Comparison of ENCODE assay signal across 26 mouse cellular contexts in genomic region chr2:15347946-15348345, GRCm38 (mm10).
DNase-seq lines count a peak whose midpoint lies in the region; ATAC-seq and TF ChIP-seq lines count a peak whose summit lies in the region.
"Had no signal": no experiment of that assay in that cellular context is flagged by ENCODE, and none has a peak within 500 bp of the region (broad histone marks: within the 10 kb centered on the region; RNA-seq: fewer than 3 reads in every experiment).

No protein-coding gene starts in this region.

- no peak overlapping the region for H3K27ac ChIP-seq in liver, embryonic 13.5 days
- H3K27ac ChIP-seq in CH12.LX (ENCODE audit: insufficient read depth, low read depth) (no peak overlapping the region), MEL (ENCODE audit: control insufficient read depth, low read depth, low read length) (no peak overlapping the region)
- no peak overlapping the region for H3K27ac ChIP-seq in heart, embryonic 11.5 days (ENCODE audit: low read depth, low read length)
- H3K27ac ChIP-seq in lung, postnatal 0 days (ENCODE audit: low read length), result no peak overlapping the region
- H3K27ac ChIP-seq: embryonic facial prominence, embryonic 13.5 days; embryonic facial prominence, embryonic 15.5 days; forebrain, embryonic 10.5 days; forebrain, embryonic 12.5 days had no signal

- peak; percentile 68 for ATAC-seq in liver, embryonic 13.5 days (ENCODE audit: low read depth)
- ATAC-seq in heart, embryonic 11.5 days (replicated peaks; ENCODE audit: insufficient number of reproducible peaks, low FRiP score, low TSS enrichment), result no peak
- no peak for ATAC-seq in lung, postnatal 0 days
- ATAC-seq: CD4-positive, CD25-positive, alpha-beta regulatory T cell, adult 4 months; forebrain, embryonic 14.5 days; forebrain, embryonic 16.5 days had no signal

- dilution Hi-C loops in CH12.LX (cut with MboI; ENCODE audit: extremely low pct_ligation_motif_present, extremely low pct_unique_long_range_greater_than_20kb, low sequenced_read_pairs), result no loop called here

- no peaks in the 10 kb centered on the region for H3K4me1 ChIP-seq in liver, embryonic 13.5 days (replicated peaks)
- H3K4me1 ChIP-seq in CH12.LX (ENCODE audit: control insufficient read depth in 1 of 2, insufficient read depth in 2 of 2) (peaks cover 0 to 9% of the 10 kb centered on the region in 2 experiments; a peak in 2 of 4 replicates), MEL (ENCODE audit: control insufficient read depth in 1 of 2, insufficient read depth in 2 of 2, low read length in 2 of 2) (peaks cover 0 to 3% of the 10 kb centered on the region in 2 experiments; a peak in 3 of 4 replicates)
- no peaks in the 10 kb centered on the region for H3K4me1 ChIP-seq in heart, embryonic 11.5 days (ENCODE audit: control insufficient read depth, insufficient read depth, low read length)
- no peaks in the 10 kb centered on the region for H3K4me1 ChIP-seq in lung, postnatal 0 days (ENCODE audit: insufficient read depth, low read depth, low read length)
- H3K4me1 ChIP-seq: embryonic facial prominence, embryonic 13.5 days; embryonic facial prominence, embryonic 15.5 days; forebrain, embryonic 10.5 days; forebrain, embryonic 12.5 days had no signal

- in situ Hi-C loops in CH12.LX (cut with MboI; ENCODE audit: low pct_ligation_motif_present, low pct_unique_long_range_greater_than_20kb, low sequenced_read_pairs), result no loop called here

- no peak for TF ChIP-seq POLR2A in CH12.LX (IDR thresholded peaks at IDR 0.05; ENCODE audit: low read depth, low read length)
- TF ChIP-seq POLR2A in MEL (IDR thresholded peaks at IDR 0.05; ENCODE audit: control insufficient read depth in 1 of 2, insufficient read depth in 1 of 2, low read depth in 1 of 2, low read length in 2 of 2, poor library complexity in 1 of 2), result no peak

- WGBS in liver, embryonic 13.5 days (ENCODE audit: insufficient replicate concordance), result 43% methylated on average over 3 of the region's 3 CpGs
- WGBS in heart, embryonic 11.5 days (ENCODE audit: insufficient replicate concordance), result 63% methylated on average over 3 of the region's 3 CpGs
- WGBS in lung, postnatal 0 days, result 55% methylated on average over 3 of the region's 3 CpGs

- no peak overlapping the region for H3K4me2 ChIP-seq in liver, embryonic 13.5 days
- H3K4me2 ChIP-seq in CH12.LX (ENCODE audit: insufficient read depth, low read depth, poor library complexity, severe bottlenecking), result no peak overlapping the region
- H3K4me2 ChIP-seq in heart, embryonic 11.5 days, result no peak overlapping the region
- H3K4me2 ChIP-seq in lung, postnatal 0 days (replicated peaks; ENCODE audit: low read depth, low read length), result no peak overlapping the region
- H3K4me2 ChIP-seq: embryonic facial prominence, embryonic 13.5 days; embryonic facial prominence, embryonic 15.5 days; forebrain, embryonic 12.5 days had no signal

- H3K9ac ChIP-seq in liver, embryonic 13.5 days, result no peak overlapping the region
- H3K9ac ChIP-seq in CH12.LX (ENCODE audit: insufficient read depth, low read depth) (no peak overlapping the region), MEL (ENCODE audit: control insufficient read depth, low read depth, low read length, poor library complexity, severe bottlenecking) (no peak overlapping the region)
- H3K9ac ChIP-seq in heart, embryonic 11.5 days (ENCODE audit: low read depth, low read length), result no peak overlapping the region
- no peak overlapping the region for H3K9ac ChIP-seq in lung, postnatal 0 days (replicated peaks; ENCODE audit: low read depth)
- H3K9ac ChIP-seq: embryonic facial prominence, embryonic 13.5 days; embryonic facial prominence, embryonic 15.5 days; forebrain, embryonic 12.5 days had no signal

- no peaks in the 10 kb centered on the region for H3K9me3 ChIP-seq in liver, embryonic 13.5 days (replicated peaks)
- H3K9me3 ChIP-seq in CH12.LX (replicated peaks; ENCODE audit: low read length) (no peaks in the 10 kb centered on the region), MEL (replicated peaks; ENCODE audit: insufficient read depth, low read length) (no peaks in the 10 kb centered on the region)
- no peaks in the 10 kb centered on the region for H3K9me3 ChIP-seq in heart, embryonic 11.5 days (replicated peaks; ENCODE audit: control insufficient read depth, low read length)
- H3K9me3 ChIP-seq in lung, postnatal 0 days (ENCODE audit: low read length), result no peaks in the 10 kb centered on the region
- H3K9me3 ChIP-seq: embryonic facial prominence, embryonic 13.5 days; embryonic facial prominence, embryonic 15.5 days; forebrain, embryonic 10.5 days; forebrain, embryonic 12.5 days had no signal

- no peak for DNase-seq in liver, embryonic 13.5 days
- no peak for DNase-seq in liver
- DNase-seq in A20 (ENCODE audit: low read depth, low spot score), result peak; percentile 4
- peak; percentile 16 for DNase-seq in CH12.LX (ENCODE audit: extremely low read depth)
- peak; percentile 29 for DNase-seq in MEL (ENCODE audit: low read depth, low spot score)
- no peak for DNase-seq in lung, postnatal 0 days (ENCODE audit: low spot score)
- DNase-seq: adrenal gland, adult 2 months; adrenal gland, postnatal 10 days; adrenal gland, postnatal 25 days; B cell, adult 2 months; cerebellum, adult 11 months; cerebellum, adult 18-20 months; cerebellum, adult 8-10 months; cerebellum, adult 9-11 months; cerebellum, postnatal 14 days; cerebellum, postnatal 36 days; embryo, embryonic 11 days had no signal

- no peak for TF ChIP-seq RAD21 in CH12.LX (IDR thresholded peaks at IDR 0.05; ENCODE audit: low read depth, low read length)
- no peak for TF ChIP-seq RAD21 in MEL (IDR thresholded peaks at IDR 0.05; ENCODE audit: low read depth, low read length)

- H3K79me2 ChIP-seq in CH12.LX (replicated peaks; ENCODE audit: control insufficient read depth, extremely low read depth, insufficient read depth, poor library complexity, severe bottlenecking) (no peaks in the 10 kb centered on the region), MEL (ENCODE audit: control insufficient read depth, insufficient read depth, low read length, poor library complexity) (no peaks in the 10 kb centered on the region)

- TF ChIP-seq CTCF in CH12.LX (conservative IDR thresholded peaks at IDR 0.05 in 1 of 2, IDR thresholded peaks at IDR 0.05 in 1 of 2; ENCODE audit: low read depth in 2 of 2, low read length in 2 of 2) (no peak), MEL (IDR thresholded peaks at IDR 0.05 in 2 of 3, conservative IDR thresholded peaks at IDR 0.05 in 1 of 3; ENCODE audit: control insufficient read depth in 1 of 3, insufficient read depth in 1 of 3, low read depth in 2 of 3, low read length in 3 of 3, poor library complexity in 1 of 3, severe bottlenecking in 1 of 3) (no peak)
- TF ChIP-seq CTCF in lung, postnatal 0 days (IDR thresholded peaks at IDR 0.05), result no peak

- H3K27me3 ChIP-seq in liver, embryonic 13.5 days, result no peaks in the 10 kb centered on the region
- H3K27me3 ChIP-seq in CH12.LX (replicated peaks) (no peaks in the 10 kb centered on the region), MEL (ENCODE audit: control insufficient read depth in 1 of 2, insufficient read depth in 2 of 2, low read length in 2 of 2) (no peaks in the 10 kb centered on the region)
- no peaks in the 10 kb centered on the region for H3K27me3 ChIP-seq in heart, embryonic 11.5 days (ENCODE audit: control insufficient read depth, insufficient read depth, low read length)
- no peaks in the 10 kb centered on the region for H3K27me3 ChIP-seq in lung, postnatal 0 days (replicated peaks; ENCODE audit: insufficient read depth, low read length)
- H3K27me3 ChIP-seq: embryonic facial prominence, embryonic 13.5 days; embryonic facial prominence, embryonic 15.5 days; forebrain, embryonic 12.5 days had no signal

- no peak overlapping the region for H3K4me3 ChIP-seq in liver, embryonic 13.5 days (replicated peaks)
- H3K4me3 ChIP-seq in CH12.LX (replicated peaks in 1 of 3; ENCODE audit: low read depth in 2 of 3, low read length in 2 of 3, poor library complexity in 1 of 3) (no peak overlapping the region), MEL (ENCODE audit: control insufficient read depth in 1 of 2, insufficient read depth in 1 of 2, low read depth in 2 of 2, low read length in 2 of 2) (no peak overlapping the region)
- no peak overlapping the region for H3K4me3 ChIP-seq in heart, embryonic 11.5 days (ENCODE audit: low read depth, low read length)
- H3K4me3 ChIP-seq in lung, postnatal 0 days (ENCODE audit: low read depth, low read length), result no peak overlapping the region
- H3K4me3 ChIP-seq: embryonic facial prominence, embryonic 13.5 days; embryonic facial prominence, embryonic 15.5 days; erythroblast, embryonic 14.5 days; forebrain, embryonic 10.5 days; forebrain, embryonic 12.5 days had no signal

- H3K36me3 ChIP-seq in liver, embryonic 13.5 days, result no peaks in the 10 kb centered on the region
- H3K36me3 ChIP-seq in CH12.LX (replicated peaks in 1 of 2; ENCODE audit: control insufficient read depth in 1 of 2, insufficient read depth in 1 of 2, low read length in 1 of 2), result no peaks in the 10 kb centered on the region
- H3K36me3 ChIP-seq in MEL (ENCODE audit: control insufficient read depth in 1 of 2, insufficient read depth in 2 of 2, low read length in 2 of 2), result no peaks in the 10 kb centered on the region
- no peaks in the 10 kb centered on the region for H3K36me3 ChIP-seq in heart, embryonic 11.5 days (ENCODE audit: control insufficient read depth, insufficient read depth, low read length)
- H3K36me3 ChIP-seq in lung, postnatal 0 days (ENCODE audit: insufficient read depth, low read length), result no peaks in the 10 kb centered on the region
- H3K36me3 ChIP-seq: embryonic facial prominence, embryonic 13.5 days; embryonic facial prominence, embryonic 15.5 days; forebrain, embryonic 10.5 days; forebrain, embryonic 12.5 days had no signal

- no peak for TF ChIP-seq EP300 in CH12.LX (IDR thresholded peaks at IDR 0.05; ENCODE audit: low read length)
- TF ChIP-seq EP300 in MEL (IDR thresholded peaks at IDR 0.05; ENCODE audit: low read depth in 1 of 2, low read length in 2 of 2), result peak; percentile 21 to 46; a peak in 2 of 4 replicates
- no peak for TF ChIP-seq EP300 in lung, postnatal 0 days (IDR thresholded peaks at IDR 0.05)

TF ChIP-seq in CH12.LX, 34 proteins besides CTCF, POLR2A, EP300 and RAD21:
- no peak for TF ChIP-seq SMC3 (IDR thresholded peaks at IDR 0.05; ENCODE audit: low read depth, low read length)

TF ChIP-seq in MEL, 35 proteins besides CTCF, POLR2A, EP300 and RAD21 (continues in another document):
- no peak for TF ChIP-seq USF1 (IDR thresholded peaks at IDR 0.05; ENCODE audit: low read depth, low read length)
- TF ChIP-seq MYB (IDR thresholded peaks at IDR 0.05; ENCODE audit: low read depth, low read length), result no peak
- TF ChIP-seq ZC3H11A (IDR thresholded peaks at IDR 0.05; ENCODE audit: low read depth, low read length), result no peak
- peak; percentile 29; the same call in 1 of the 2 replicates for TF ChIP-seq GATA1 (IDR thresholded peaks at IDR 0.05; ENCODE audit: low read depth, low read length)
- no peak for TF ChIP-seq NELFE (IDR thresholded peaks at IDR 0.05; ENCODE audit: low read depth, low read length)
- TF ChIP-seq MAX (IDR thresholded peaks at IDR 0.05; ENCODE audit: low read length), result no peak
- TF ChIP-seq BHLHE40 (IDR thresholded peaks at IDR 0.05; ENCODE audit: borderline replicate concordance, low read depth, low read length), result no peak
- TF ChIP-seq ETS1 (IDR thresholded peaks at IDR 0.05; ENCODE audit: low read depth, low read length), result peak; percentile 54; the same call in 1 of the 2 replicates
- TF ChIP-seq SIN3A (IDR thresholded peaks at IDR 0.05; ENCODE audit: low read length), result no peak

Comparison
In these comparisons a context has a peak if more than half of its experiments do, and no peak if none do; other contexts are left out.
1. DNase-seq: peak in A20 (single experiment), CH12.LX (single experiment) and MEL (single experiment); none in liver, embryonic 13.5 days (single experiment), liver (single experiment) and lung, postnatal 0 days (single experiment).